Comparison of ENCODE assay signal across 16 mouse cellular contexts in the genomic region with DNA sequence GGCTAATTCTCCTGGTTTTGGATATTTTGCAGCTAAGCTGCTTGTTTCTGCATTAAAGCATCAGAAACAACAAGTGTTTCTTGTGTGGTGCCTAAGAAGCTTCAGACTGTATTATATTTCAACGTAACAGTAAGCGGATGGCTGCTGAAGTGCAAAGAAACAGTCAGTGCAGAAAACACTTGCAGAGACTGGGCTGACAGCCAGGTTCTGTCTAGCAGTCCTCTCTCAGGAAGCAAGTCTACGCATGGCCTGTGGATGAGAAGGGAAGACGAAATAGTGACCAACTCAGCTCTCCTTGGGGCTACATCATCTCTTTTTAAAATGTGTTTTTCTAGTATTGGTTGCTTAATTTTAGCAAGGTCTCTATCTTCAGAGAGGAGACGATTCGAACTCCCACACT. TPM values are rescaled to one million over a fixed set of nuclear protein-coding genes. Genes with fewer than 3 reads are reported as not detected.
DNase-seq lines count a peak whose midpoint lies in the region; ATAC-seq lines count a peak whose summit lies in the region.
"Had no signal": no experiment of that assay in that cellular context is flagged by ENCODE, and none has a peak within 500 bp of the region (broad histone marks: within the 10 kb centered on the region; RNA-seq: fewer than 3 reads in every experiment).

No protein-coding gene starts in this region.

- H3K27me3 ChIP-seq in heart, embryonic 14.5 days (ENCODE audit: control insufficient read depth, insufficient read depth, low read length) = no peaks in the 10 kb centered on the region
- H3K27me3 ChIP-seq: embryonic facial prominence, embryonic 12.5 days; forebrain, embryonic 15.5 days; intestine, embryonic 15.5 days; limb, embryonic 13.5 days; midbrain, embryonic 15.5 days; neural tube, embryonic 15.5 days had no signal

- peaks cover 10 to 22% of the 10 kb centered on the region in 2 experiments for H3K4me1 ChIP-seq in heart, embryonic 14.5 days (ENCODE audit: control insufficient read depth in 2 of 2, insufficient read depth in 2 of 2, low read length in 2 of 2)
- H3K4me1 ChIP-seq: embryonic facial prominence, embryonic 12.5 days; intestine, embryonic 15.5 days; neural tube, embryonic 15.5 days had no signal

- H3K9ac ChIP-seq in heart, embryonic 14.5 days (ENCODE audit: low read length) = peak overlapping the region; percentile 13; the same call in 1 of the 2 replicates
- H3K9ac ChIP-seq: embryonic facial prominence, embryonic 12.5 days; forebrain, embryonic 15.5 days; intestine, embryonic 15.5 days; limb, embryonic 13.5 days; midbrain, embryonic 15.5 days; neural tube, embryonic 15.5 days had no signal

- peak overlapping the region; percentile 27 to 33; a peak in 2 of 4 replicates for H3K27ac ChIP-seq in heart, embryonic 14.5 days (replicated peaks in 1 of 2; ENCODE audit: control insufficient read depth in 1 of 2, insufficient read depth in 1 of 2, low read depth in 2 of 2, low read length in 2 of 2)
- H3K27ac ChIP-seq: embryonic facial prominence, embryonic 12.5 days; forebrain, embryonic 15.5 days; intestine, embryonic 15.5 days; limb, embryonic 13.5 days; midbrain, embryonic 15.5 days; neural tube, embryonic 15.5 days; stomach, postnatal 0 days had no signal

- intact Hi-C loops in heart, postnatal 25 days (cut with DNase I) = no loop called here
- intact Hi-C loops in left cerebral cortex, postnatal 4 days (cut with DNase I) = no loop called here
- intact Hi-C loops in heart, postnatal 10 days (cut with DNase I) = no loop called here

- ATAC-seq in heart, embryonic 14.5 days (ENCODE audit: insufficient number of reproducible peaks, insufficient read depth, low FRiP score, low read depth) = no peak
- ATAC-seq: forebrain, embryonic 15.5 days; intestine, embryonic 15.5 days; midbrain, embryonic 15.5 days had no signal

- no peaks in the 10 kb centered on the region for H3K9me3 ChIP-seq in heart, embryonic 14.5 days (ENCODE audit: control insufficient read depth, low read length)
- H3K9me3 ChIP-seq: forebrain, embryonic 15.5 days; intestine, embryonic 15.5 days; limb, embryonic 13.5 days; midbrain, embryonic 15.5 days; neural tube, embryonic 15.5 days had no signal

- 0 out of 2 replicates have a peak overlapping the region, but pooled peaks have one; percentile 9 for H3K4me2 ChIP-seq in heart, embryonic 14.5 days (ENCODE audit: low read length)
- H3K4me2 ChIP-seq: embryonic facial prominence, embryonic 12.5 days; forebrain, embryonic 15.5 days; intestine, embryonic 15.5 days; limb, embryonic 13.5 days; midbrain, embryonic 15.5 days; neural tube, embryonic 15.5 days had no signal

- no peak overlapping the region for H3K4me3 ChIP-seq in heart, embryonic 14.5 days (ENCODE audit: control insufficient read depth in 1 of 2, insufficient read depth in 1 of 2, low read depth in 1 of 2, low read length in 2 of 2)
- H3K4me3 ChIP-seq: embryonic facial prominence, embryonic 12.5 days; forebrain, embryonic 15.5 days; intestine, embryonic 15.5 days; limb, embryonic 13.5 days; midbrain, embryonic 15.5 days; neural tube, embryonic 15.5 days had no signal

- no peaks in the 10 kb centered on the region for H3K36me3 ChIP-seq in heart, embryonic 14.5 days (ENCODE audit: control insufficient read depth, insufficient read depth, low read length)
- H3K36me3 ChIP-seq: embryonic facial prominence, embryonic 12.5 days; forebrain, embryonic 15.5 days; intestine, embryonic 15.5 days; limb, embryonic 13.5 days; midbrain, embryonic 15.5 days; neural tube, embryonic 15.5 days had no signal

- 14% methylated on average over 6 of the region's 6 CpGs for WGBS in heart, embryonic 14.5 days

- DNase-seq in heart, postnatal 25 days (ENCODE audit: low spot score) = no peak
- peak; percentile 60 for DNase-seq in left cerebral cortex, postnatal 4 days
- DNase-seq in left cerebral cortex, adult 8-10 months (ENCODE audit: low spot score in 2 of 2) = no peak
- DNase-seq in NIH3T3 (ENCODE audit: low read depth) = peak; percentile 56
- peak; percentile 40 to 52 for DNase-seq in heart, postnatal 10 days
- no peak for DNase-seq in spleen, adult 12 weeks (ENCODE audit: low spot score)
- DNase-seq: cerebellum, adult 9-11 months had no signal

RNA-seq across cellular contexts. Expression of a gene that starts 20.7 kb away (rescaled TPM):
- 10.8 and 12.6 TPM in 2 replicates for polyA plus RNA-seq in heart, embryonic 14.5 days (2014; fragmentation: Nextera tagmentation; extraction: Ambion mirVana)
- 10 to 100 TPM; 10.1 to 11.1 TPM for total RNA-seq in heart, postnatal 25 days (2021)
- total RNA-seq in left cerebral cortex, postnatal 4 days (2021) = 10 to 100 TPM; 31.0 to 31.2 TPM
- total RNA-seq in left cerebral cortex, adult 8-10 months (2022) = 10 to 100 TPM; 20.5 to 22.0 (median 21.3) TPM
- 10 to 100 TPM; 12.3 to 14.6 TPM for total RNA-seq in heart, postnatal 10 days (2021)

RNA-seq across cellular contexts. Expression of a gene that starts 39.6 kb away (rescaled TPM):
- 0.19 and 0.32 TPM in 2 replicates for polyA plus RNA-seq in heart, embryonic 14.5 days (2014; fragmentation: Nextera tagmentation; extraction: Ambion mirVana)
- total RNA-seq in heart, postnatal 25 days (2021) = under 1 TPM; 0.08 to 0.13 TPM
- total RNA-seq in left cerebral cortex, postnatal 4 days (2021) = 1 to 10 TPM in 1 of 2 experiments, under 1 TPM in 1; 0.40 to 1.0 TPM
- 1 to 10 TPM; 1.9 to 3.2 (median 2.1) TPM for total RNA-seq in left cerebral cortex, adult 8-10 months (2022)
- under 1 TPM in 1 of 2 experiments, not detected in 1; 0.10 TPM for total RNA-seq in heart, postnatal 10 days (2021)
- polyA plus RNA-seq: forebrain, embryonic 15.5 days; lung, embryonic 16.5 days had no signal

Comparison
In these comparisons a context has a peak if more than half of its experiments do, and no peak if none do; other contexts are left out.
1. DNase-seq: peak in left cerebral cortex, postnatal 4 days (single experiment), NIH3T3 (single experiment) and heart, postnatal 10 days (2 of 2); none in heart, postnatal 25 days (single experiment), left cerebral cortex, adult 8-10 months (0 of 2) and spleen, adult 12 weeks (single experiment).